ENCODE assay signal across 11 mouse cellular contexts in the genomic region with DNA sequence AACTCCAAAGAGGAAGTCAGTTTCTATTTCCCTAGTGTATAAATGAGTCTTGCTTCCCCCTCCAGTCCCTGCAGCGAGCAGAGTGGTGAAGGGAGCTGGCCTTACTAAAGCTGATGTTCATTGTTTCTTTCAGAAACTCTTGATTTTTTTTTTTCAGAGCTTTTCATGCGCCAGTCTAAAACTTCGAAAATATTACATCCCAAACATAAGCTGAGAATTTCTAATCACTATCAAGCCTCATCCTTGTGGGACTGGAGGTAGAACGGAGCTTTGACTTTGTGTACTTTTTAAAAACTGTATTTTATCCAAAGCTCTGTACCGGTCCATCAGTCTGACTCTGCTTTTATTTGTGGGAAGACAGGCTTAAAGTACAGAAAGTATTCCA. TPM values are rescaled to one million over a fixed set of nuclear protein-coding genes. Genes with fewer than 3 reads are reported as not detected.
DNase-seq lines count a peak whose midpoint lies in the region; ATAC-seq and TF ChIP-seq lines count a peak whose summit lies in the region.
"Had no signal": no experiment of that assay in that cellular context is flagged by ENCODE, and none has a peak within 500 bp of the region (broad histone marks: within the 10 kb centered on the region; RNA-seq: fewer than 3 reads in every experiment).

No protein-coding gene starts in this region.

- no peak for TF ChIP-seq EP300 in MEL (IDR thresholded peaks at IDR 0.05; ENCODE audit: low read depth in 1 of 2, low read length in 2 of 2)

- WGBS in intestine, embryonic 14.5 days = 53% methylated on average over 5 of the region's 5 CpGs
- whole genome bisulfite sequencing in intestine, embryonic 16.5 days = 55% methylated on average over 5 of the region's 5 CpGs
- WGBS in midbrain, embryonic 13.5 days = 23% methylated on average over 5 of the region's 5 CpGs

- TF ChIP-seq RAD21 in MEL (IDR thresholded peaks at IDR 0.05; ENCODE audit: low read depth, low read length) = no peak

- H3K27ac ChIP-seq in intestine, embryonic 14.5 days (ENCODE audit: low read depth) = peak overlapping the region; percentile 41; the same call in 1 of the 2 replicates
- no peak overlapping the region for H3K27ac ChIP-seq in intestine, embryonic 16.5 days (ENCODE audit: low read length)
- no peak overlapping the region for H3K27ac ChIP-seq in MEL (ENCODE audit: control insufficient read depth, low read depth, low read length)
- H3K27ac ChIP-seq in embryonic fibroblast, embryonic 13.5 days (ENCODE audit: insufficient read depth, low read length) = peak overlapping the region; percentile 36; the same call in 1 of the 2 replicates
- H3K27ac ChIP-seq in midbrain, embryonic 13.5 days = no peak overlapping the region

- H3K36me3 ChIP-seq in intestine, embryonic 14.5 days (ENCODE audit: control insufficient read depth, insufficient read depth, low read length) = no peaks in the 10 kb centered on the region
- no peaks in the 10 kb centered on the region for H3K36me3 ChIP-seq in intestine, embryonic 16.5 days (ENCODE audit: control insufficient read depth, insufficient read depth, low read length)
- peaks cover 0 to 5% of the 10 kb centered on the region in 2 experiments; a peak in 2 of 4 replicates for H3K36me3 ChIP-seq in MEL (ENCODE audit: control insufficient read depth in 1 of 2, insufficient read depth in 2 of 2, low read length in 2 of 2)
- H3K36me3 ChIP-seq in midbrain, embryonic 13.5 days = no peaks in the 10 kb centered on the region

- H3K4me3 ChIP-seq in intestine, embryonic 14.5 days (ENCODE audit: low read depth, low read length) = peak overlapping the region; percentile 13; the same call in 1 of the 2 replicates
- no peak overlapping the region for H3K4me3 ChIP-seq in intestine, embryonic 16.5 days (ENCODE audit: low read length)
- H3K4me3 ChIP-seq in MEL (ENCODE audit: control insufficient read depth in 1 of 2, insufficient read depth in 1 of 2, low read depth in 2 of 2, low read length in 2 of 2) = peak overlapping the region; percentile 40 to 44
- no peak overlapping the region for H3K4me3 ChIP-seq in embryonic fibroblast, embryonic 13.5 days (ENCODE audit: insufficient read depth, low read length)
- H3K4me3 ChIP-seq in midbrain, embryonic 13.5 days (replicated peaks) = no peak overlapping the region

- TF ChIP-seq CTCF in MEL (IDR thresholded peaks at IDR 0.05 in 2 of 3, conservative IDR thresholded peaks at IDR 0.05 in 1 of 3; ENCODE audit: control insufficient read depth in 1 of 3, insufficient read depth in 1 of 3, low read depth in 2 of 3, low read length in 3 of 3, poor library complexity in 1 of 3, severe bottlenecking in 1 of 3) = no peak
- no peak for TF ChIP-seq CTCF in embryonic fibroblast, embryonic 13.5 days (IDR thresholded peaks at IDR 0.05; ENCODE audit: borderline replicate concordance, insufficient read depth, low read length)

- H3K4me1 ChIP-seq in intestine, embryonic 14.5 days (replicated peaks; ENCODE audit: control insufficient read depth, insufficient read depth, low read length) = peaks cover 11% of the 10 kb centered on the region; the same call in 1 of the 2 replicates
- no peaks in the 10 kb centered on the region for H3K4me1 ChIP-seq in intestine, embryonic 16.5 days (ENCODE audit: control insufficient read depth, insufficient read depth, low read length)
- H3K4me1 ChIP-seq in MEL (ENCODE audit: control insufficient read depth in 1 of 2, insufficient read depth in 2 of 2, low read length in 2 of 2) = peaks cover 3 to 10% of the 10 kb centered on the region in 2 experiments; a peak in 2 of 4 replicates
- peaks cover 6% of the 10 kb centered on the region for H3K4me1 ChIP-seq in embryonic fibroblast, embryonic 13.5 days (ENCODE audit: control insufficient read depth, insufficient read depth, low read length)
- peaks cover 27% of the 10 kb centered on the region for H3K4me1 ChIP-seq in midbrain, embryonic 13.5 days (replicated peaks)

- intact Hi-C loops in gastrocnemius, postnatal 14 days (cut with DNase I; ENCODE audit: low total_unique reads) = no loop called here

- no peak for DNase-seq in intestine, embryonic 14.5 days (ENCODE audit: low spot score)
- no peak for DNase-seq in MEL (ENCODE audit: low read depth, low spot score)
- no peak for DNase-seq in gastrocnemius, postnatal 14 days
- DNase-seq in spleen, postnatal 14 days (ENCODE audit: low spot score in 2 of 2) = no peak
- DNase-seq: kidney, adult 9 months; liver, postnatal 0 days; right cerebral cortex, postnatal 25 days had no signal

- no peaks in the 10 kb centered on the region for H3K9me3 ChIP-seq in intestine, embryonic 14.5 days (ENCODE audit: control insufficient read depth, low read length)
- no peaks in the 10 kb centered on the region for H3K9me3 ChIP-seq in intestine, embryonic 16.5 days (ENCODE audit: control insufficient read depth, low read length)
- no peaks in the 10 kb centered on the region for H3K9me3 ChIP-seq in MEL (replicated peaks; ENCODE audit: insufficient read depth, low read length)
- H3K9me3 ChIP-seq in midbrain, embryonic 13.5 days = no peaks in the 10 kb centered on the region

- no peak for TF ChIP-seq POLR2A in MEL (IDR thresholded peaks at IDR 0.05; ENCODE audit: control insufficient read depth in 1 of 2, insufficient read depth in 1 of 2, low read depth in 1 of 2, low read length in 2 of 2, poor library complexity in 1 of 2)
- TF ChIP-seq POLR2A in embryonic fibroblast, embryonic 13.5 days (IDR thresholded peaks at IDR 0.05; ENCODE audit: low read depth, low read length) = no peak

- no peaks in the 10 kb centered on the region for H3K79me2 ChIP-seq in MEL (ENCODE audit: control insufficient read depth, insufficient read depth, low read length, poor library complexity)

- no peaks in the 10 kb centered on the region for H3K27me3 ChIP-seq in intestine, embryonic 14.5 days (replicated peaks; ENCODE audit: control insufficient read depth, insufficient read depth, low read length)
- no peaks in the 10 kb centered on the region for H3K27me3 ChIP-seq in intestine, embryonic 16.5 days (replicated peaks; ENCODE audit: control insufficient read depth, insufficient read depth, low read length)
- H3K27me3 ChIP-seq in MEL (ENCODE audit: control insufficient read depth in 1 of 2, insufficient read depth in 2 of 2, low read length in 2 of 2) = no peaks in the 10 kb centered on the region
- H3K27me3 ChIP-seq in midbrain, embryonic 13.5 days = peaks cover 89% of the 10 kb centered on the region

- H3K9ac ChIP-seq in intestine, embryonic 14.5 days (ENCODE audit: low read length) = no peak overlapping the region
- no peak overlapping the region for H3K9ac ChIP-seq in intestine, embryonic 16.5 days (ENCODE audit: low read depth, low read length)
- no peak overlapping the region for H3K9ac ChIP-seq in MEL (ENCODE audit: control insufficient read depth, low read depth, low read length, poor library complexity, severe bottlenecking)
- no peak overlapping the region for H3K9ac ChIP-seq in midbrain, embryonic 13.5 days (replicated peaks)
- H3K9ac ChIP-seq: liver, postnatal 0 days had no signal

- ATAC-seq in intestine, embryonic 14.5 days (replicated peaks; ENCODE audit: low FRiP score, low TSS enrichment, low read depth) = no peak
- no peak for ATAC-seq in intestine, embryonic 16.5 days
- no peak for ATAC-seq in midbrain, embryonic 13.5 days
- ATAC-seq: liver, postnatal 0 days had no signal

- peak overlapping the region; percentile 21 for H3K4me2 ChIP-seq in intestine, embryonic 14.5 days (ENCODE audit: low read length)
- no peak overlapping the region for H3K4me2 ChIP-seq in intestine, embryonic 16.5 days (ENCODE audit: low read depth, low read length)
- peak overlapping the region; percentile 27; the same call in 1 of the 2 replicates for H3K4me2 ChIP-seq in midbrain, embryonic 13.5 days (replicated peaks)

TF ChIP-seq in MEL, 35 proteins besides CTCF, POLR2A, EP300 and RAD21:
- TF ChIP-seq MYC (IDR thresholded peaks at IDR 0.05; ENCODE audit: low read depth, low read length) (peak; percentile 61; the same call in 1 of the 2 replicates), JUND (IDR thresholded peaks at IDR 0.05; ENCODE audit: low read depth, low read length) (no peak), TCF12 (IDR thresholded peaks at IDR 0.05; ENCODE audit: low read depth, low read length) (no peak)
TF ChIP-seq in MEL: peak in this region for 1.

RNA-seq across cellular contexts. Expression of a gene that starts 36.6 kb away (rescaled TPM):
- 4.8 and 5.6 TPM in 2 replicates for polyA plus RNA-seq in intestine, embryonic 14.5 days (2014; fragmentation: Nextera tagmentation; extraction: Ambion mirVana)
- 4.2 and 4.7 TPM in 2 replicates for polyA plus RNA-seq in intestine, embryonic 16.5 days (2015; fragmentation: Nextera tagmentation; extraction: Ambion mirVana)
- total RNA-seq in MEL (2012; rRNA removed) = not detected in 2 replicates
- polyA plus RNA-seq in MEL (2012; ENCODE audit: insufficient read depth in 1 of 2, insufficient read length in 2 of 2, low read depth in 1 of 2, low replicate concordance in 2 of 2, missing spikeins in 1 of 2) = not detected
- 7.1 and 9.0 TPM in 2 replicates for polyA plus RNA-seq in embryonic fibroblast, embryonic 13.5 days (2011; ENCODE audit: insufficient read length, low read depth, missing spikeins)
- 30.1 and 35.4 TPM in 2 replicates for polyA plus RNA-seq in midbrain, embryonic 13.5 days (2015; fragmentation: Nextera tagmentation; extraction: Ambion mirVana)
- 10 to 100 TPM in 1 of 2 experiments, 1 to 10 TPM in 1; 8.6 to 13.4 TPM for total RNA-seq in gastrocnemius, postnatal 14 days (2021)

RNA-seq across cellular contexts. Expression of a gene that starts 36.8 kb away (rescaled TPM):
- 0.23 TPM in 2 replicates for polyA plus RNA-seq in intestine, embryonic 14.5 days (2014; fragmentation: Nextera tagmentation; extraction: Ambion mirVana)
- polyA plus RNA-seq in intestine, embryonic 16.5 days (2015; fragmentation: Nextera tagmentation; extraction: Ambion mirVana) = 0.28 and 0.34 TPM in 2 replicates
- total RNA-seq in MEL (2012; rRNA removed) = not detected in 2 replicates
- polyA plus RNA-seq in MEL (2012; ENCODE audit: insufficient read depth in 1 of 2, insufficient read length in 2 of 2, low read depth in 1 of 2, low replicate concordance in 2 of 2, missing spikeins in 1 of 2) = not detected
- polyA plus RNA-seq in embryonic fibroblast, embryonic 13.5 days (2011; ENCODE audit: insufficient read length, low read depth, missing spikeins) = not detected in 2 replicates
- polyA plus RNA-seq in midbrain, embryonic 13.5 days (2015; fragmentation: Nextera tagmentation; extraction: Ambion mirVana) = 0.61 and 0.66 TPM in 2 replicates
- under 1 TPM in 1 of 2 experiments, not detected in 1; 0.10 TPM for total RNA-seq in gastrocnemius, postnatal 14 days (2021)
- total RNA-seq: granulocyte monocyte progenitor cell, adult 5-6 weeks had no signal
- polyA plus RNA-seq: liver, postnatal 0 days had no signal

Comparison
In these comparisons a context has a peak if more than half of its experiments do, and no peak if none do; other contexts are left out.
1. H3K27ac ChIP-seq: peak in intestine, embryonic 14.5 days (single experiment) and embryonic fibroblast, embryonic 13.5 days (single experiment); none in intestine, embryonic 16.5 days (single experiment), MEL (single experiment) and midbrain, embryonic 13.5 days (single experiment).
2. H3K4me3 ChIP-seq: peak in intestine, embryonic 14.5 days (single experiment) and MEL (2 of 2); none in intestine, embryonic 16.5 days (single experiment), embryonic fibroblast, embryonic 13.5 days (single experiment) and midbrain, embryonic 13.5 days (single experiment).